Mouse (Mus musculus) macrophage (primary cell): ENCODE data around the gene Ube2r2. TPM values are rescaled to one million over a fixed set of nuclear protein-coding genes. Genes with fewer than 3 reads are reported as not detected.

Source experiments
- H3K27ac ChIP-seq: fragments of 350-480 bp; formaldehyde crosslinking; 2 replicates; pipeline ENCODE4 v1.9.0; 2021
- H3K36me3 ChIP-seq: fragments of 350-480 bp; formaldehyde crosslinking; 2 replicates; pipeline ENCODE4 v1.9.0; 2021; ENCODE audit errors: inconsistent target
- H3K4me3 ChIP-seq: fragments of 350-480 bp; formaldehyde crosslinking; 2 replicates; pipeline ENCODE4 v1.9.0; 2021; ENCODE audit errors: inconsistent target
- H3K79me2 ChIP-seq: fragments of 350-480 bp; formaldehyde crosslinking; 2 replicates; pipeline ENCODE4 v1.9.0; 2021; ENCODE audit errors: inconsistent target
- WGBS: methylation state at CpG from one replicate; pipeline ENCODE4 v1.1.7; 2026; ENCODE audit warnings: inconsistent platforms; ENCODE audit not compliant: missing documents; 5-methylcytosine and 5-hydroxymethylcytosine counted together
- polyA plus RNA-seq: library from polyadenylated mRNA; stranded (reverse); fragments of 250-400 nt; gene quantifications from 3 replicates; pipeline ENCODE4 v1.2.4, GENCODE M21; 2018; ENCODE audit warnings: inconsistent platforms

The Ube2r2 gene
- polyA plus RNA-seq, 1 experiment from 2014 or later, result 90.8 TPM

DNA sequence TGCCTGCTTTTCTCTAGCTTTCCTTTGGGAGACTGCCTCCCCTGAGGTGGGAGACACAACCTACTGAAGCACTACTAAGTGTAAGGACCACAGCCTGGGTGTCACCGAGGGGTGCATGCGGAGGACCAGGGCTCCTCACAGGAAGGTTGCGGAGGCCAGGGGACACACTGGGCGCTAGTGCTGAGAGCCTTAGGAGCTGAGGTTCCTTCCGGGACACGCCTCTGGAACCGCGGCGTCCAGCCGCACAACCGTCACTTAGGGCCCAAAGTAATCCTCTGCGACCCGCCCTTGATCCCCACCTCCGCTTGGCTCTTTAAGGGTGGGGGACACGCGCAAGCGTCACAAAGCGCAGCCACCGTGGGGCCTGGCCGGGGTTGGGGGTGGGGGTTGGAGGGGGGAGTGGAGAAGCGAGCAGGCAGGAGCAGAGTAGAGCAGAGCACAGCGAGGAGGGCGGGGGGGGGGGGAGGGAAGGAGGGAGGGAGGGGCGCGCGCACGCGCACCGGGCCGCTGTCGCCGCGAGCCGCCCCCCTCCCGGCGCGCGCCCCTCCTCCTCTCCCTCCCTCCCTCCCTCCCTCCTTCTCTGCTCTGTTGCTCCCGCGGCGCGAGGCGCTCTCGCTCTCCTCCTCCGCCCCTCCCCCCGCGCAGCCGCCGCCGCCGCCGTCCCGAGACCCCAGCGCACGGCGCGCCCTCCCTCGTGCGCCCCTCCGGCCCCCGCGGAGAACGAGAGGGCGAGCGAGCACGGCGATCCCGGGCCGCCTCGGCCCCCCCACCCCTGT, 420 bp upstream of the Ube2r2 start:
- peak overlapping the region; percentile 52 for H3K4me3 ChIP-seq
- peak overlapping the region; percentile 87 for H3K27ac ChIP-seq
- H3K36me3 ChIP-seq, result no peaks in the 10 kb centered on the region
- H3K79me2 ChIP-seq, result peaks cover 42% of the 10 kb centered on the region
- 2% methylated on average over 31 of the region's 70 CpGs for WGBS

DNA sequence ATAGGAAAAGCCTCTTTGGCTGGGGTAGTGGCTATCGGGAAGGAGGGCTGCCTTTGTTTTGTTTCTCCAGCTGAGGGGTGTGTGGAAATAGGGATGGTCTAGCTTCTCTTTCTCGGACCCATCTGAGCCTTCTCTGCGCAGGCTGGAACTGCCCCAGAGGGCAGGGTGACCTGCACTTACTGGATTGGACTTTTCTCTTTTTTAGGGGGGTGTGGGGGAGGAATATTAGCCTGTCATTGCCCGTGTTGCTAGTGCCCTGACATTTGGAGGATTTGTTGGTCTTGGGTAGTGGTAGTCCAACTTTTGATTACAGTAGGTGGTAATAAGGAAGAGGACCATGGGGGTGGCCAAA, 887 bp downstream of the Ube2r2 start:
- Histone ChIP-seq H3K36me3 (no peaks in the 10 kb centered on the region), H3K79me2 (peaks cover 55% of the 10 kb centered on the region), H3K4me3 (peak overlapping the region; percentile 82), H3K27ac (peak overlapping the region; percentile 63)
- WGBS, result 0% methylated on average over 4 of the region's 4 CpGs

DNA sequence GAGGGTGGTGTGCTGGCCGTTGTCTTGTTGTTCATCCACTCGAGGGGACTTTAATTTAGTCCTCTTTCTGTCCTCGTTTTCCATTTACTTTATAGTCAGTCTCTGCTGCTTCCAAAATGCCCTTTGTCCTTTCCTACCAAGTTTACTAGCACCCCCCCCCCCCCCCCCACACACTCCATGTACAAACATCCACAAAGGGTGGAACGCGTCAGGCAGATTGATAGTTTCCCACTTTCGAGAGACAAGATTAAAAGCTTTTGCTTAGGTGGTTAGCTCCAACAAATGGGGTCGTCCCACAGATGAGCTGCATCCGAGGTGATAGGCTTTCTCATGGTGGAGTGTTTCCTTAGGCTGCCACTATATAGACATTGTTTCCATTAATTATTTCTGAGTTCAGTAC, 1.3 kb downstream of the Ube2r2 start:
- Histone ChIP-seq H3K27ac (peak overlapping the region; percentile 63), H3K36me3 (no peaks in the 10 kb centered on the region), H3K79me2 (peaks cover 59% of the 10 kb centered on the region), H3K4me3 (peak overlapping the region; percentile 82)
- WGBS, result under 1% methylated on average over 8 of the region's 8 CpGs

DNA sequence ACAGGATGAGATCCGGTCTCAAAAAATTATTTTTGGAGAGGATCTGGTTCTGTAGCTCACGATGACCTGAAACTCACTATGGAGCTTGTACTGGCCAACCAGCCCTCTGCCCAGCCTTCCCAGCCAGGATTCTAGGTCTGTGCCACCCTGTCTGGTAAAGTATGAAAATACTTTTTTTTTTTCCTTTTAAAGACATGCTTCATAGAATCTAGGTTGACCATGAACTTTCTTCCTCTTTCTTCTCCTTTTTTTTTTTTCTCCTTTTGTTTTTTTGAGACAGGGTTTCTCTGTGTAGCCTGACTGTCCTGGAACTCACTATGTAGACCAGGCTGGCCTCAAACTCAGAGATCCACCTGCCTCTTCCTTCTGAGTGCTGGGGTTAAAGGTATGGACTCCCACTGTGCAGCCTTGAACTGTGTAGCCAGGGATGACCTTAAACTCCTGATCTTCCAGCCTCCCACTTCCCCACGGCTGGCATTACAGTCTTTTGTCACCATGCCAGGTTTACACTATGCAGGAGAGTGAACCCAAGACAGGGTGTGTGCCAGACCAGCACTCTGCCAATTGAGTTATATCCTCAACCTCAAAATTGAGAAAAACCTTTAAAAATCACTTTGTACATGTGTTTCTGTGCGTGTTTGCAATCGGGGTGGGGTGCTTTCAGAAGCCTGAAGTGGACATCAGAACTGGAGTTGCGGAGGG, 4.8 kb downstream of the Ube2r2 start:
- H3K27ac ChIP-seq, result no peak overlapping the region
- no peaks in the 10 kb centered on the region for H3K36me3 ChIP-seq
- 85% methylated on average over 6 of the region's 6 CpGs for WGBS
- no peak overlapping the region for H3K4me3 ChIP-seq
- peaks cover 94% of the 10 kb centered on the region for H3K79me2 ChIP-seq

DNA sequence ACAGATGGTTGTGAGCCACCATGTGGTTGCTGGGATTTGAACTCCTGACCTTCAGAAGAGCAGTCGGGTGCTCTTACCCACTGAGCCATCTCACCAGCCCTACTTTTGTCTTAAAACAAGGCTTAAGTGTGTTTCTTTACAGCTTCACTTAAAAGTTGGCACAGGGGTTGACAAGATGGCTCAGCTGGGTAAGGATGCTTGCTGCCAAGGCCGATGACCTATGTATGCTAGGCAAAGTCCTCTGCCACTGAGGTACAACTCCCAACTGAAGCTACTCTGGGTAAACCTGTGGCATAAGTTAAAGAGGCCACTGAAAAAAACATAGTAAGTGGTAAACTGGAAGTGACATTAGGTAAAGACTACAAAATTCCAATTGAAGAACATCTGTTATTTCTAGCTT, 7.1 kb downstream of the Ube2r2 start:
- peaks cover 100% of the 10 kb centered on the region for H3K79me2 ChIP-seq
- no peak overlapping the region for H3K27ac ChIP-seq
- 93% methylated on average over 1 of the region's 2 CpGs for WGBS
- H3K4me3 ChIP-seq, result no peak overlapping the region
- no peaks in the 10 kb centered on the region for H3K36me3 ChIP-seq

DNA sequence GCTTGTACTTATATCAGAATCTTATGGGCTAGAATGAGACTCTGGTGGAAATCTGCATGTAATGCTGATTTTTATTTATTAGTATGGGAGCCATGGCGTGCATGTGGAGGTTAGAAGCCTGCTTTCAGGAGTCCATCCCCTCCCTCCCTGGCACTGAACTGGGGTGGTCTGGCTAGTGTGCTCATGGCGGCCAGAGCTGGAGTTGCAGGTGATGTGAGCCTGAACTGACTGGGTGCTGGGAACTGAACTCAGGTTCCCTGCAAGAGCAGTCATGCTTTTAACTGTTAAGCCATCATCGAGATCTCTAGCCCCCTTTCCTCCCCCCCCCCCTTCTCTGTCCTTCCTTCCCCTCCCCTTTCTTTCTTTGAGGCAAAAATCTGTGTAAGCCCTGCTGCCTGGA, 14.3 kb downstream of the Ube2r2 start:
- no peak overlapping the region for H3K4me3 ChIP-seq
- H3K27ac ChIP-seq, result no peak overlapping the region
- WGBS, result 63% methylated on average over 3 of the region's 3 CpGs
- H3K79me2 ChIP-seq, result peaks cover 99% of the 10 kb centered on the region
- no peaks in the 10 kb centered on the region for H3K36me3 ChIP-seq

DNA sequence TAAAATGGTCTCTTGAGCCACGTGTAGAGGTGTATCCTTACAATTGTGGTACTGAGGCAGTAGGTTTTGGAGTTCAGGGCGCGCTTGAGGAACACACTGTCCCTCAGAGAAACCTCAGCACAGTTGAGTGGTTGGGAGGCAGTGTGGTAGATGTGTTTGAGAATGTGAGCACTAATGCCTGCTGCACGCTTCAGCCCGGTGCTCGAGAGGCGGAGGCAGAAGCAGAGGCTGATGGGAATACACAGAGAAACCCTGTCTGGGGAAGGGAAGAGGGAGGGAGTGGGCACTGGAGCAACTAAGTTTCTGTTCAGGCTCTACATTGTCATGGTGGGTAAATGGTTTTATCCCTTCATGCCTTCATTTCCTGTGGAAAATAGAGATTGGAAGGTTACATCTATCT, 15.6 kb downstream of the Ube2r2 start:
- no peak overlapping the region for H3K27ac ChIP-seq
- WGBS, result 95% methylated on average over 7 of the region's 7 CpGs
- no peak overlapping the region for H3K4me3 ChIP-seq
- H3K36me3 ChIP-seq, result no peaks in the 10 kb centered on the region
- peaks cover 99% of the 10 kb centered on the region for H3K79me2 ChIP-seq

DNA sequence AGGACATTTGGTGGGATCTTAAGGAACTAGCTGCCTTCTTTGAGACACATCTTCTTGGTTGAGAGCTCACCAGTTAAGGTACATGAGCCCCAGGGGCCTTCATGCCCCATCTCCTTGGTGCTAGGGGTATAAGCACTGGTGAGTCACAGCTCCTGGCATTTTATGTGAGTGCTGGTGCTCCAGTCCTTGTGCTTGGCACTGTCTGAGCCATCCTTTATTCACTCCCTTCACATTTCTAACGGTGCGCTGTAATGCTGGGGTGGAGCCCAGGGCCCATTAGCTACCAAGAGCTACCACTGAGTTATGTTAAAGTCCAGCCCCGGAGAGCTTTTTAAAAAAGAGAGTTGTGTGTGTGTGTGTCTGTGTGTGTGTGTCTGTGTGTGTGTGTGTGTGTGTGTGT, 17.6 kb downstream of the Ube2r2 start:
- no peaks in the 10 kb centered on the region for H3K36me3 ChIP-seq
- H3K79me2 ChIP-seq, result peaks cover 99% of the 10 kb centered on the region
- no CpG with 5 or more reads among the region's 3 CpGs for WGBS
- H3K27ac ChIP-seq, result no peak overlapping the region
- H3K4me3 ChIP-seq, result no peak overlapping the region

DNA sequence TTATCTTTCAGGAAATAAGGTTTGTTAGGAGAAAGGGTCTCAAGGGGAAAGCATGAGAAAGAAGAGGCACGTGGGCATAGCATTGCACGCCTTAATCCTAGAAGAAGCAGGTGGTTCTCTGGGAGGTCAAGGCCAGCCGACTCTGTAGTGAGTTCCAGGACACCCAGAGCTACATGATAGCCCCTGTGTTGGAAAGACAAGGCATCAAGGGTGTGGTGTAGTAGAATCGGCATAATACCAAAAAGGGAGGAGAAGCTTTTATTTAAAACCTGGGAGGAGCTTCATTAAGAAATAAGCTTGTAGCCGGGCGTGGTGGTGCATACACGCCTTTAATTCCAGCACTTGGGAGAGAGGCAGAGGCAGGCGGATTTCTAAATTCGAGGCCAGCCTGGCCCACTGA, 21.4 kb downstream of the Ube2r2 start:
- 91% methylated on average over 9 of the region's 9 CpGs for WGBS
- H3K27ac ChIP-seq, result no peak overlapping the region

DNA sequence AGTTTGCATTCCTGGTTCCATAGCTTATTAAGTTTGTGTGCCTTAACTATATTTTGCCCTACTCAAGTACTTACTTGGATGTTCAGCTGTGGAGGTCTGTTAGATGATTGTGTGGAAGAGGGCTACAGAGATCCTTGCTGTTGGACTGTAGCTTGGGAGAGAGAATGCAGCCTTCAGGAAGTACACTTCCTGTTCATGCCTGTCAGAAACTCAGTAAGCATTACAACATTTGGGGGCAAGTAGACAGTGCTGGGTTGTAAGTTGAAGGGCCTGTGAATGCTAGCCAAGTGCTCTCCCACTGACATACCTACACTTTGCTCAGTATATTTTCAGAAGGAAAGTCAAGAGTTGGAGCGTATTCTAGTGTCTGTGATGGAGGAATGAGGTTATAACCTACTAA, 22.7 kb downstream of the Ube2r2 start:
- peaks cover 100% of the 10 kb centered on the region for H3K79me2 ChIP-seq
- H3K4me3 ChIP-seq, result no peak overlapping the region
- H3K27ac ChIP-seq, result no peak overlapping the region
- H3K36me3 ChIP-seq, result no peaks in the 10 kb centered on the region
- WGBS, result 92% methylated on average over 1 of the region's 1 CpGs

More for the DNA sequence above, 21.4 kb downstream of the Ube2r2 start:
- H3K4me3 ChIP-seq, result no peak overlapping the region
- peaks cover 100% of the 10 kb centered on the region for H3K79me2 ChIP-seq
- H3K36me3 ChIP-seq, result no peaks in the 10 kb centered on the region

DNA sequence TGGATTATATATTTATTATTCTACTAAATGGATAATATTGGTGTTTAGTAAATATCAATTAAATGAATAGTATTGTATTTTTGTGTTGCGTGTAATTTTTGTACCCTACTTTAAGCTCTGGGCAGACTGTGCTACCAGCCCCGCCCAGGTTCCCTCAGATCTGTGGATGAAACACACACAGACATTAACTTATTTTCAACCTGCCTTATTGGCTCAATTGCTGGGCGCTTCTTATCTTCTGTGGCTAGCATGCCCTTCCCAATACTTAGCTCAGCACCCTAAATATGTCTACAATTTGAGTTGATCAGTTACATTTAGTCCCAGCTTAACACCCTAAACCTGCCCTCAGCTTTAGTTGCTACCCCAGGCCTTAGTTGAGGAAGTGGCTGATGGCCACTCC, 25.7 kb downstream of the Ube2r2 start:
- 97% methylated on average over 3 of the region's 3 CpGs for WGBS
- H3K79me2 ChIP-seq, result peaks cover 86% of the 10 kb centered on the region
- no peak overlapping the region for H3K4me3 ChIP-seq
- H3K27ac ChIP-seq, result no peak overlapping the region
- no peaks in the 10 kb centered on the region for H3K36me3 ChIP-seq

DNA sequence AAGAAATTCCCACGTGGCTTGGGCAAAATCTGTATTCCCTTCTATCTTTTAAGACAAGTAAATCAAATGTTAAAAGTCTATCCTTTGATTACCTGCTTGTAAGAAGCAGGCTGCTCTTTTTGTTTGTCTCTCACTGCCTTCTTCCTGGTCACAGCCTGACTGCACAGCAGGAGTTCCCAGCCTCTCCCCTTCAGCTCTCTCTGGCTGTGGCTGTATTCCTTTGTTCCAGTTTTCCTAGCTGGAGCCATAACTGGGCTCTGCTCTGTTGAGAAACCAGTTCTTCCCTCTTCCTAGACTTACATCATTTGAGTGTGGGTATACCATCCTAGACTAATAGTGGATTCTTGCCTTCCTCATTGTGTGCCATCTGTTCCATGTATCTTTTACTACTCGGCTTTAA, 29.4 kb downstream of the Ube2r2 start:
- no peak overlapping the region for H3K4me3 ChIP-seq
- no peaks in the 10 kb centered on the region for H3K36me3 ChIP-seq
- H3K27ac ChIP-seq, result no peak overlapping the region
- WGBS, result 89% methylated on average over 2 of the region's 2 CpGs
- H3K79me2 ChIP-seq, result peaks cover 86% of the 10 kb centered on the region

DNA sequence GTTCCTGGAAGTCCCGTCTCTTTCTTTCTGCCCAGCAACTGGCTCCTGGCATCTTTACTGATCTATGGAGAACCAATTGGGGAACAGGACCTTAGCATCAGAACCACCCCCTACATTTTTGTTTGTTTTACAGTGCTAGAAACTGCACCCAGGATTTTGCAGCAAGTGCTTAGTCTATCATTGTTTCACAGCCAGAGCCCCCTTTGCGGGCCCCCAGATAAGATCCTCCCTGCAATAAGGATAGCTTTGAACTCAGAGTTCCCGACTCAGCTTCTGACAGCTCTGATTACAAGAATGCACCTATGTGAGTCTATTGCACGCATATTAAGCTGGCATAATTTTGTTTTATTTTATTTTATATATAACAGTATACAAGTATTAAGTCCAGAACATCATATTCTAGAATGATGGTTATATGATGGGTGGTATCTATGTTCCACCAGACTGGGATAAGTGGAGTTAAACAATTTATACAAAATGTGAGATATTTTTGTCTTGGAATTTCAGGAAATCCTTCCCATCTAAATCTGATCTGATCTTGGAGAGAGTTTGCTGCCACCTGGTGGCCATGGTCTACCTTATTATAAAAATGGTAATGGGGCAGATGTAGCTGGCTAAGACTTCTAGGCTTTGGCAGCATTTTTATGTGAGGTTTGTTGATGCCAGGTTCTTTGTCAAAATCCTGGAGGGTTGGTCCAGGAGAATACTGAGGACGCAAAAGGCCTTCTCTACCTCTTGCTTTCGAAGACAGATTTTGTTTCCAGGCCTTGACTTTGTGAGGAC, 30.3 kb downstream of the Ube2r2 start:
- WGBS, result 76% methylated on average over 6 of the region's 6 CpGs
- H3K27ac ChIP-seq, result no peak overlapping the region

DNA sequence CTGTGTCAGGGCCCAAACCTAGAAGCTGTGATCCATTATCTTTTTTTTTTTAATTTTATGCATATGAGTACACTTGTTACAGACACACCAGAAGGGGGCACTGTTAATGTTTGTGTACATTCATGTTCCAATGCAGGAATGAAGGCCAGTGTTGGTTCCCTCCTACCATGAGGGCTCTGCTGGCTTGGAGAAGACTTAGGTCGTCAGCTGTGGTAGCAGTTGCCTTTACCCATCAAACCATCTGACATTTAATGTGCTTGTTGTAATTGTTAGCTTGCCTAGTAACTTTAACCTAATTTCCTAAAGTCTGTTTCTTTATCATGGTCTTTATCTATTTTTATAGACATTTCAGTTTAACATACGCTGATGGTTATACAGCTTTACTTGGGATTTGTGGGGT, 35.4 kb downstream of the Ube2r2 start:
- peaks cover 24% of the 10 kb centered on the region; the same call in 1 of the 2 replicates for H3K36me3 ChIP-seq
- 92% methylated on average over 2 of the region's 2 CpGs for WGBS
- peaks cover 70% of the 10 kb centered on the region for H3K79me2 ChIP-seq

More for the DNA sequence above, 30.3 kb downstream of the Ube2r2 start:
- peaks cover 86% of the 10 kb centered on the region for H3K79me2 ChIP-seq
- no peak overlapping the region for H3K4me3 ChIP-seq
- no peaks in the 10 kb centered on the region for H3K36me3 ChIP-seq

DNA sequence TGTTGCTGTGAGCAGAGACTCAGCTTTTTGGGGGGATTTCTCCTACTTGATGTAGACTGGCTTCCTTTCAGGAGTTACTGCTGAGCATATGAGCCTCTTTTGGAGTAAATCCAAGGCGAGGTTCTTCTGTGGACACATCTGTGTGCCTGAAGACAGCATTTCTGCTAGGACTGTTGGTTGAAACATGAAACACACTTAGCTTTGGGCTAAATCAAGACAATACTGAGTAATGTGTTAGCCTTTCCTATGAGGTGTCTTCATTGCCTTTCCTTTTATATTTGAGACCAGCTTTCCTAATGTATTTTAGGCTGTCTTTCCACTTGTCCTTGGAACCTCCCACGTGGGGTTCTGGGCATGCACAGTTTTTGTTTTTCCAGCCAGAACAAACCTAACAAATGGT, 39.1 kb downstream of the Ube2r2 start:
- 91% methylated on average over 2 of the region's 2 CpGs for WGBS
- Histone ChIP-seq H3K79me2 (peaks cover 33% of the 10 kb centered on the region; the same call in 1 of the 2 replicates), H3K27ac (no peak overlapping the region), H3K4me3 (no peak overlapping the region), H3K36me3 (peaks cover 46% of the 10 kb centered on the region; the same call in 1 of the 2 replicates)

More for the DNA sequence above, 35.4 kb downstream of the Ube2r2 start:
- Histone ChIP-seq H3K27ac (no peak overlapping the region), H3K4me3 (no peak overlapping the region)
